Mouse (Mus musculus) lung, adult 2 months (tissue): ENCODE results near the gene Gm9817.

Experiments
- CTCF ChIP-seq: fragments of 200-500 bp; IDR thresholded peaks from 2 replicates; pipeline ENCODE4 v1.5.1; 2011; ENCODE audit warnings: mild to moderate bottlenecking, low read length, control low read depth; ENCODE audit not compliant: insufficient read depth
- POLR2A ChIP-seq: fragments of 200-500 bp; IDR thresholded peaks from 2 replicates; pipeline ENCODE4 v1.6.1; 2011; ENCODE audit warnings: low read depth, mild to moderate bottlenecking, control low read depth, low read length, borderline replicate concordance; ENCODE audit errors: extremely low read depth

DNA sequence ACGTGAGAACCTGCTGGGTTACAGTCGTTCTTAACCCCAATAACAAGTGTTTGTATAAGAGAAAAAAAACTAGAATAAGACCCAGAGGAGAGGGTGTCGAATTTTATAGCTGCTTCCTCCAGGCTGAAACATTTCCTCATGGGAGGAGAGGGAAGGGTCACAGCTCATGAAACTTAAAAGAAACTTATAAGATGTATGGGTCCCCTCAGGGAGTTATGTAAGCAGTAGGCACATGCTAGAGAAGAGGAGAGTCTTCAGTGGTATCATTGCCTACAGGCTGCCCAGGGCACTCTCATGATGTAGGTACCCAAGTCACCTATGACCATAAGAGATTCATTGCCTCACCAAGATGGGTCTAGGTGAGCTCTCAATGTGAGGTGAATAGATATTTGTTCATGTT lies 28.0 kb downstream of the Gm9817 start:
- TF ChIP-seq CTCF (no peak), POLR2A (no peak)
